Mouse (Mus musculus) liver, embryonic 16.5 days (tissue): Measurements from ENCODE around the gene Sipa1l1. TPM values are rescaled to one million over a fixed set of nuclear protein-coding genes. Genes with fewer than 3 reads are reported as not detected.

Source experiments
- ATAC-seq: fragments of 200-750 bp; cut with Nextera tagmentation; 2 replicates; pipeline ENCODE4 v1.8.0; 2017; ENCODE audit warnings: low read depth, mild to moderate bottlenecking, moderate number of reproducible peaks, moderate library complexity
- H3K27ac ChIP-seq: fragments of 300-500 bp; sonication (generic); 2 replicates; pipeline ENCODE4 v1.5.1; 2014; ENCODE audit warnings: mild to moderate bottlenecking, low read length
- H3K27me3 ChIP-seq: fragments of 300-500 bp; sonication (generic); 2 replicates; pipeline ENCODE4 v1.6.1; 2014; ENCODE audit warnings: low read depth, low read length, mixed read lengths; ENCODE audit not compliant: control insufficient read depth, insufficient read depth
- H3K36me3 ChIP-seq: fragments of 300-500 bp; sonication (generic); 2 replicates; pipeline ENCODE4 v1.6.1; 2014; ENCODE audit warnings: mild to moderate bottlenecking; ENCODE audit not compliant: control insufficient read depth, insufficient read depth
- H3K4me1 ChIP-seq: fragments of 300-500 bp; sonication (generic); 2 replicates; pipeline ENCODE4 v1.6.1; 2014; ENCODE audit warnings: low read depth, low read length, mixed read lengths; ENCODE audit not compliant: control insufficient read depth
- H3K4me2 ChIP-seq: fragments of 300-500 bp; sonication (generic); 2 replicates; pipeline ENCODE4 v1.6.1; 2014; ENCODE audit warnings: low read depth, low read length, mixed read lengths
- H3K4me3 ChIP-seq: fragments of 300-500 bp; sonication (generic); 2 replicates; pipeline ENCODE4 v1.5.1; 2014; ENCODE audit warnings: low read depth, mild to moderate bottlenecking, low read length
- H3K9ac ChIP-seq: fragments of 300-500 bp; sonication (generic); 2 replicates; pipeline ENCODE4 v1.6.1; 2014; ENCODE audit warnings: low read depth, low read length
- H3K9me3 ChIP-seq: fragments of 300-500 bp; sonication (generic); replicated peaks from 2 replicates; pipeline ENCODE4 v1.6.1; 2016; ENCODE audit warnings: low read length; ENCODE audit not compliant: control insufficient read depth
- WGBS: fragments of 180-500 bp; shearing (Covaris S2); extraction: QIAGEN DNeasy Blood & Tissue Kit; methylation state at CpG from one replicate; pipeline ENCODE4 v1.1.7; 2014; ENCODE audit not compliant: insufficient replicate concordance; 5-methylcytosine and 5-hydroxymethylcytosine counted together
- polyA plus RNA-seq: library from polyadenylated mRNA; unstranded; fragments of >200 nt; fragmentation: Nextera tagmentation; extraction: Ambion mirVana; gene quantifications from 2 replicates; pipeline ENCODE4 v1.2.1, GENCODE M21; 2015

Gene Sipa1l1
- polyA plus RNA-seq, 1 experiment from 2014 or later = 4.2 TPM

- Histone ChIP-seq H3K4me3 (no peak overlapping the region), H3K4me1 (no peaks in the 10 kb centered on the region), H3K27ac (no peak overlapping the region), H3K27me3 (no peaks in the 10 kb centered on the region), H3K36me3 (no peaks in the 10 kb centered on the region), H3K4me2 (no peak overlapping the region), H3K9me3 (no peaks in the 10 kb centered on the region), H3K9ac (no peak overlapping the region)
- ATAC-seq = no peak
- 66% methylated on average over 2 of the region's 2 CpGs for whole genome bisulfite sequencing
Measured at GRCm38 (mm10) chr12:82213056-82213455, 43.9 kb downstream of the Sipa1l1 start.

GRCm38 (mm10) chr12:82214916-82215315, 45.8 kb downstream of the Sipa1l1 start:
- 39% methylated on average over 5 of the region's 5 CpGs for WGBS
- no peak for ATAC-seq
- Histone ChIP-seq H3K27me3 (no peaks in the 10 kb centered on the region), H3K27ac (no peak overlapping the region), H3K4me2 (no peak overlapping the region), H3K9me3 (no peaks in the 10 kb centered on the region), H3K4me1 (no peaks in the 10 kb centered on the region), H3K36me3 (no peaks in the 10 kb centered on the region), H3K4me3 (no peak overlapping the region), H3K9ac (no peak overlapping the region)

- ATAC-seq = no peak
- no peaks in the 10 kb centered on the region for H3K9me3 ChIP-seq
- WGBS = 63% methylated on average over 6 of the region's 6 CpGs
- no peaks in the 10 kb centered on the region for H3K27me3 ChIP-seq
- no peak overlapping the region for H3K27ac ChIP-seq
- H3K4me3 ChIP-seq = no peak overlapping the region
- H3K4me2 ChIP-seq = no peak overlapping the region
- H3K4me1 ChIP-seq = no peaks in the 10 kb centered on the region
- no peaks in the 10 kb centered on the region for H3K36me3 ChIP-seq
- H3K9ac ChIP-seq = no peak overlapping the region
Measured at GRCm38 (mm10) chr12:82216801-82217553, 47.9 kb downstream of the Sipa1l1 start.

DNA sequence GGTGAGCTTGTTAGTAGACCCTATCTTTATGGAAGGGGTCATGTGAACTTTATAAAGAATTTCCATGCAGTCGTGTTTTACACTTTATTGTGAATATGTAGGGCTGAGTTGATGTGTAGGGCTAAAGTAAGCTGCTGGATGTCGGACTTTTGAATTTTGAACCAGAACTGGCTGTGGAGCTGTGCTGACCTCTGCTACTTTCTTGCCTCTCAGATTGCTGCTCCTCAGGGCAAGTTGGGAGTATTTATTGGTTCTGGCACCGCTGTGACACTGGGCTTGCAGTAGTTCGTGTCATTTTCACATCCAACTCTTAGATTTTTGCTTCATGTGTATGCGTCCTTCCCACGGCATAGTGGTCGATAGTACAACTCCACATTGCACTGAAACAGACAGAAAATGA, 49.1 kb downstream of the Sipa1l1 start:
- 76% methylated on average over 7 of the region's 7 CpGs for WGBS
- H3K9ac ChIP-seq = no peak overlapping the region

GRCm38 (mm10) chr12:82220367-82221089, 51.4 kb downstream of the Sipa1l1 start:
- Histone ChIP-seq H3K9me3 (no peaks in the 10 kb centered on the region), H3K4me3 (no peak overlapping the region), H3K4me1 (peaks cover 15% of the 10 kb centered on the region), H3K9ac (no peak overlapping the region), H3K36me3 (no peaks in the 10 kb centered on the region), H3K27me3 (no peaks in the 10 kb centered on the region), H3K27ac (no peak overlapping the region), H3K4me2 (no peak overlapping the region)
- no peak for ATAC-seq
- WGBS = 49% methylated on average over 5 of the region's 5 CpGs

More for the DNA sequence above, 49.1 kb downstream of the Sipa1l1 start:
- no peak for ATAC-seq
- Histone ChIP-seq H3K4me3 (no peak overlapping the region), H3K27me3 (no peaks in the 10 kb centered on the region), H3K4me1 (peaks cover under 1% of the 10 kb centered on the region), H3K27ac (no peak overlapping the region), H3K36me3 (no peaks in the 10 kb centered on the region), H3K4me2 (no peak overlapping the region), H3K9me3 (no peaks in the 10 kb centered on the region)

DNA sequence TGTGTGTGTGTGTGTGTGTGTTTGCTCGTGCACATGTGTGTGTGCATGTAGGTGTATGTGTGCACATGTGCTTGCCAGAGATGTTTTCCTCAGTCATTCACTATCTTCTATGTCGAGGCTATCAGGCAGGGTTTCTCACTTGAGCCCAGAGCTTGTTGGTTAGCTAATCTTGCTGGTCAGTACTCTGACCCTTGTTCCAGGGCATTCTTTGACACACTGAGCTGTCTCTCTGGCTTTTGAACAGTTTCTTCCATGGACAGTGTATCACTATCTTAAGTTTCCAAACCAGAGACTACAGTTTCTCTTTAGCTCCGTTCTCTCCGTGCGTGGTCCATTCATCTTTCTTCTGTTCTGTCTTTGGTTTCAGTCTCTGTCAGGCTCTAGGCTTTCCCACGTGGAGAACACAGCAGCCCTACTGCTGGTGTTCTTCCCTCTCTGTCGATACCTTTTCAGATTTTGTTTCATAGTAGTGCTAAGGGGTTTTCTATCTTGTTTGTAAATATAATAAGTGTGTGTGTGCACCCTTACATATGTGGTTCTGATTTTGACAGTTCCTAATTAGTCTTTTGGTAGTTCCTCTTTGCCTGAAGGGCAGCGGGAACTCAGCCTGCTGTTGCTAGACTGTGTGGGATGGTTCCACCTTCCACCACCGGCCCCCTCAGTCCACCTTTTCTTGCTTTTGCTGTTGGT, 54.2 kb downstream of the Sipa1l1 start:
- Histone ChIP-seq H3K4me1 (peaks cover 25% of the 10 kb centered on the region), H3K4me3 (no peak overlapping the region), H3K9ac (no peak overlapping the region), H3K27me3 (no peaks in the 10 kb centered on the region), H3K27ac (no peak overlapping the region; the same call in 1 of the 2 replicates), H3K9me3 (no peaks in the 10 kb centered on the region), H3K36me3 (no peaks in the 10 kb centered on the region), H3K4me2 (peak overlapping the region; percentile 45)
- 28% methylated on average over 9 of the region's 9 CpGs for WGBS
- peak; percentile 32 for ATAC-seq

- no peak overlapping the region for H3K4me3 ChIP-seq
- no peak for ATAC-seq
- H3K4me1 ChIP-seq = peaks cover 25% of the 10 kb centered on the region
- no peak overlapping the region for H3K9ac ChIP-seq
- H3K9me3 ChIP-seq = no peaks in the 10 kb centered on the region
- WGBS = 61% methylated on average over 7 of the region's 7 CpGs
- H3K27ac ChIP-seq = no peak overlapping the region
- H3K36me3 ChIP-seq = no peaks in the 10 kb centered on the region
- H3K4me2 ChIP-seq = no peak overlapping the region
- H3K27me3 ChIP-seq = no peaks in the 10 kb centered on the region
Measured at GRCm38 (mm10) chr12:82224848-82225247, 55.7 kb downstream of the Sipa1l1 start.

- H3K27me3 ChIP-seq = no peaks in the 10 kb centered on the region
- no peaks in the 10 kb centered on the region for H3K36me3 ChIP-seq
- no peak overlapping the region for H3K9ac ChIP-seq
- ATAC-seq = no peak
- H3K4me1 ChIP-seq = peaks cover 25% of the 10 kb centered on the region
- H3K9me3 ChIP-seq = no peaks in the 10 kb centered on the region
- H3K4me2 ChIP-seq = no peak overlapping the region
- H3K27ac ChIP-seq = no peak overlapping the region
- 86% methylated on average over 2 of the region's 2 CpGs for WGBS
- H3K4me3 ChIP-seq = no peak overlapping the region
Measured at GRCm38 (mm10) chr12:82225278-82225677, 56.2 kb downstream of the Sipa1l1 start.
